27 mouse cellular contexts compared by ENCODE assay signal in genomic region chr3:153626237-153626636, GRCm38 (mm10).
"Had no signal": no experiment of that assay in that cellular context is flagged by ENCODE, and none has a peak within 500 bp of the region (broad histone marks: within the 10 kb centered on the region; RNA-seq: fewer than 3 reads in every experiment).

No protein-coding gene starts in this region.

- ATAC-seq: hindbrain, embryonic 16.5 days; inflammation-experienced regulatory T-cells, adult 6 months; intestine, embryonic 15.5 days; intestine, postnatal 0 days; liver, embryonic 12.5 days had no signal

- H3K36me3 ChIP-seq: heart, embryonic 10.5 days; heart, embryonic 12.5 days; hindbrain, embryonic 10.5 days; hindbrain, embryonic 12.5 days; intestine, embryonic 15.5 days; limb, embryonic 13.5 days; limb, embryonic 15.5 days; liver, embryonic 12.5 days had no signal

- H3K27me3 ChIP-seq: heart, embryonic 12.5 days; hindbrain, embryonic 12.5 days; intestine, embryonic 15.5 days; limb, embryonic 13.5 days; limb, embryonic 15.5 days; liver, embryonic 12.5 days had no signal

- H3K9me3 ChIP-seq: heart, embryonic 10.5 days; heart, embryonic 12.5 days; hindbrain, embryonic 10.5 days; hindbrain, embryonic 12.5 days; intestine, embryonic 15.5 days; limb, embryonic 13.5 days; limb, embryonic 15.5 days; liver, embryonic 12.5 days had no signal

- H3K4me1 ChIP-seq: heart, embryonic 10.5 days; heart, embryonic 12.5 days; hindbrain, embryonic 12.5 days; intestine, embryonic 15.5 days; limb, embryonic 15.5 days; liver, embryonic 12.5 days had no signal

- H3K9ac ChIP-seq: heart, embryonic 12.5 days; hindbrain, embryonic 12.5 days; hindbrain, embryonic 14.5 days; intestine, embryonic 15.5 days; limb, embryonic 13.5 days; limb, embryonic 15.5 days; liver, embryonic 12.5 days; liver, embryonic 14.5 days had no signal

- H3K27ac ChIP-seq: gastrocnemius, adult 2 months; heart, embryonic 10.5 days; hindbrain, embryonic 10.5 days; hindbrain, embryonic 12.5 days; hindbrain, embryonic 14.5 days; intestine, embryonic 15.5 days; kidney, postnatal 0 days; limb, embryonic 13.5 days; limb, embryonic 15.5 days; liver, embryonic 12.5 days; liver, embryonic 14.5 days had no signal

- H3K4me3 ChIP-seq: gastrocnemius, adult 2 months; heart, embryonic 10.5 days; heart, embryonic 12.5 days; hindbrain, embryonic 10.5 days; hindbrain, embryonic 12.5 days; intestine, embryonic 15.5 days; limb, embryonic 13.5 days; limb, embryonic 15.5 days; liver, embryonic 12.5 days had no signal

- H3K4me2 ChIP-seq: heart, embryonic 12.5 days; hindbrain, embryonic 12.5 days; hindbrain, embryonic 14.5 days; intestine, embryonic 15.5 days; limb, embryonic 13.5 days; limb, embryonic 15.5 days; liver, embryonic 12.5 days had no signal

- DNase-seq: gastrocnemius, adult 2 months; gastrocnemius, postnatal 10 days; gastrocnemius, postnatal 25 days; heart, adult 18-20 months; heart, postnatal 10 days; heart, postnatal 4 days; kidney, adult 18-20 months; kidney, adult 8-10 months; kidney, postnatal 14 days; kidney, postnatal 4 days; layer of hippocampus, adult 9-11 months; layer of hippocampus, postnatal 36 days; left cerebral cortex, postnatal 4 days had no signal
